Mouse (Mus musculus): ENCODE results near the gene Klhl9.

Gene Klhl9

DNA sequence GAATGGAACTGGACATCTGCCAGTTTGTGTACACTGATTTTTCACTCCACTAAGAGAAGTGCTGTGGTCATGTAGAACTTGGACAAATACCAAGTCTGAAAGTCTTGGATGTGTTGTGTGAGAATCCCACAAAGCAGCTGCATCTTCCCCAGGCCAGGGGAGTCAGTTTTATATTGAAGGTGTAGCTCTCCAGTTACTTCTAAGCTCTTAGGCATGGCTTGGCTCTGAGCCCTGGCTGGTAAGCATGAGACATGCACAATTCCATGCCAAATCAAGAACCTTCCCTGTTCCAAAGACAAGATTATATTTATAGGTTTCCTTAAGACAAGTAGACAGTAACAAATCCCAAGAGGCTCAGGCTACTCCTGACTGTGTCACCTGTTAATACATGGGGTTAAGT, 7.2 kb downstream of the Klhl9 start:
- no peak for DNase-seq (ENCODE audit: low read depth, low spot score)

DNA sequence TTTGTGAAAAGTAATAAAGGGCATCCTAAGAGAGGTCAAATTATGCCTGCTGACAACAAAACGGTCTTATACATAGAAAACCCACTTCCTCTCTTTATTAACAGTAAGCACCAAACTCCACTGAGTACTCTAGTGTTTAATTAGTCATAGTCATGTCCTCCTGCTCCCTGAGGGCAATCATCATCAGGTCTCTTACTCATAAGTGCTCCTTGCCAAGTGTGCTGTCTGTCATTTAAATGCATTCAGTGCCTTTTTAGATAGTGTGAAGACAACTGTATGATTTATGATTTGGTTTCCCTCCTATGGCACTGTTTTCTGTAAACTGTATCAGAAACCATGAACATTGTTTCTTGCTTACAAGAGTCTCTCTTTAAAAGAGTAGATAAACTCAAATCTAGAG, 8.0 kb downstream of the Klhl9 start:
- no peak for DNase-seq (ENCODE audit: low read depth, low spot score)

DNA sequence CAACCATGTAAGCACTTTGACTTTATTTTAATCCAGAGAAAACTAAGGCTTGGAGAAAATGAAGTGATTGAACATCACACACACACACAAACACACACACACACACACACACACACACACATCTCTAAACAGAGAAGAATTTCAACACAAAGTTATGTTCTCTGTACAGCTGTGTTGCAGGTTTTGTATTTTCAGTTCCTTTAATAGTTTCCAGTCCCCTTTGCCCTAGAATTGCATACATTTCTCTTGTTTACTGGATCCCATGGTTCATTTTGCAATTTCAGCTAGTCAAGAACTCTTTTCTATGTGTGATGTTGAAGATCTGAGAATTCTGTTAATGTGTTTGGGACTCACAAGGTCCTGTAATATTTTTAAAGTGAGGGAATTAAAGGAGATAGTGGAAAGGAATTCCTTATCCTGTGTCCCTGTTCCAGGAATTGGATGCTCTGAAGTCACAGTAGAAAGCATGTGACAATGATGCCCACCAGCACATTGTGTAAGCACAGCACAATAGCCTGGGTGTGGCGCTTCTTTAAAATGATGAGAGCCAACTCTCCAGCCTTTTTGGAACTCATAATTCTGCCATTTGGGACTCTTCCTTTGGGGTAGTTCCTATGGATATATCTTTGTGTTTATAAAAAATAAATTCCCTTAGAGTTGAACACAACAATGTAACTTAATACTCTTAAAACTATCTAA, 15.0 kb downstream of the Klhl9 start:
- DNase-seq (ENCODE audit: low read depth, low spot score) = no peak

DNA sequence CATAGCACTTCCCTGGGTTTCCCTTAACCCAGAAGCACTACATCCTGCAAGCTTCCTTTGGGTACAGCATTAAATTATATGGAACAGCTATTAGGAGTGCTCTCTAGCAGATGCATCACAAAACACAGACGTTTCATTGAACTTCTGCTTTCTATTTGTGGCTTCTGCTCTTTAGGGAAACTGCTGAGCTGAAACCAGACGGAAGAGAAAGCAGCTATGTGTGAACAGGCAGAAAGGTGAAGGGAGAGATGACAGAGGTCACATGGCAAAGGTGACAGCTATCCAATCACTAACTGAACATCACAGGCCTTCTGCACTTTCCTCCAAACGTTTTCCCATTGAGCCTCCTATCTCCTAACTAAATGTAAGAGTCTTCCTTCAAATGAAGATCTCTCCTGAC, 16.3 kb downstream of the Klhl9 start:
- no peak for DNase-seq (ENCODE audit: low read depth, low spot score)

DNA sequence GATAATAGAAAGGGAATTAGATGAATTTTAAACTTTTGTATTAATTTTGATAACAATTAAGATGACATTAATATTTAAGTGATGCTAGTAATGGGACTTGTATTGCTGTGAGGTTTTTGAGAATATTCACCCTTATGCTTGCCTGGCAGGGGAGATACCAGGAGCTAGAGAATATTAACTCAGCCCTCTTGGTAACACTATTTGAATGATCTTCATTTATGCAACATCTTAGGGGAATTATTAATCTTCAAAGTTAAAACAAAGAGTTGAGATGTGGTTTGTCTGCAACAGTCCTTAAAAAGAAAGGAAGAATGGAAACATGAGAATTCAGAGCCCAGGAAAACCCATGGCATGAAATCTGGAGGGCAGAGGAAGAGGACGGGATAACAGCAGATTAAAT, 23.0 kb downstream of the Klhl9 start:
- DNase-seq (ENCODE audit: low read depth, low spot score) = no peak

DNA sequence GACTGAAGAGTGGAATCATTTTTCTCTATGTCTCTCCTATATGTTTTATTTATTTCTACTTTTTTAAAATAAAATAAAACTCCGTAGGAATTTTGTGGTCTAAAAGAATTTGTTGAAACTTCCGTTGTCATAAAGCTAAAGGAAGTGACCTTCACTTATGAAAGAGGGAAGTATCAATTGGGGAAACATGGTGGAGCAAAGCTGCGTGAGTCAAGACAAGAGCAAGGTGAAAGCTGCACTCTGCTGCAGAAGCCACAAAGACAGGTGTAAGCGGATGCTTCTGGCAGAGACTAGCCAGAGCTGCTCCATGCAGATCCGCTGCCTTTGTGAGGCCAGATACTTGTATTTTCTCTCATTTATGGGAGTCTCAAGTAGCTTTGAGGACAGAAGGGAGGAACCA, 23.5 kb downstream of the Klhl9 start:
- DNase-seq (ENCODE audit: low read depth, low spot score) = no peak

DNA sequence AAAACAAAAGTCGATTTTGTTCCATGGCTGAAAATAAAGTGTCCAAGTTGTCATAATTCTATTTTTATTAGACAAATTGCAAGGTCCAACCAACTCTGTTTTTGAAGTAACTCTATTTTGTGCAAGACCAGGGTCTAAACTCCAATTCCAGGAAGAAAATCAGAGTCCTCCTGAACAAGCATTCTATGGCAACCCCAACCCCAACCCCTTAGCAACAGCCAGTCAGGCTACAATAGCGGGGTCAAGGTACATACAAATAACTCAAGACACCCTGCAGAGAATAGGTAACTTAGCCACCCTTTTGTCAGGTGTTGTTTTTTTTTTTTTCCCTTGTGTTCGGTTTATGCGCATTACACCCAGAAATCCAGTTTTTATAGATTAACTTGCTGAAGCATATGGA, 24.5 kb downstream of the Klhl9 start:
- DNase-seq (ENCODE audit: low read depth, low spot score) = no peak

DNA sequence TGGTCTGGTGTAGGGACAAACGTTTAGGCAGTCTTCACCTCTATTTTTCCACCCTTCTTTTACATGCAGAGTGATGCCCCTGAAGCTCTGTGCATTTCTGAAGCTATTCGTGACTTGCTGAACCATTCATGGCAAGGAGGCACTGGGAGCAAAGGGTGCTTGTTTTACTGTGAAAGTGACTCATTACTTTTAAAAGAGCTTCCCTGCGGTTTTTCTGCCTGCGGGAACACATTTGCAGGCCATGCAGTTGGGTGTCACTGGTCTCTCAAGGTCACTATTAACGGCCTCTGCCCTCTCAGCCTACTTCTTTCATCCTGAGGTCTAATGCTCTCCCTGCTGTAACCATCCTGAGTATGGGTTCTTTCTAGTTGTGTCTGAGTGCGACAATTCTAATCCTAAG, 25.2 kb downstream of the Klhl9 start:
- DNase-seq (ENCODE audit: low read depth, low spot score) = no peak

DNA sequence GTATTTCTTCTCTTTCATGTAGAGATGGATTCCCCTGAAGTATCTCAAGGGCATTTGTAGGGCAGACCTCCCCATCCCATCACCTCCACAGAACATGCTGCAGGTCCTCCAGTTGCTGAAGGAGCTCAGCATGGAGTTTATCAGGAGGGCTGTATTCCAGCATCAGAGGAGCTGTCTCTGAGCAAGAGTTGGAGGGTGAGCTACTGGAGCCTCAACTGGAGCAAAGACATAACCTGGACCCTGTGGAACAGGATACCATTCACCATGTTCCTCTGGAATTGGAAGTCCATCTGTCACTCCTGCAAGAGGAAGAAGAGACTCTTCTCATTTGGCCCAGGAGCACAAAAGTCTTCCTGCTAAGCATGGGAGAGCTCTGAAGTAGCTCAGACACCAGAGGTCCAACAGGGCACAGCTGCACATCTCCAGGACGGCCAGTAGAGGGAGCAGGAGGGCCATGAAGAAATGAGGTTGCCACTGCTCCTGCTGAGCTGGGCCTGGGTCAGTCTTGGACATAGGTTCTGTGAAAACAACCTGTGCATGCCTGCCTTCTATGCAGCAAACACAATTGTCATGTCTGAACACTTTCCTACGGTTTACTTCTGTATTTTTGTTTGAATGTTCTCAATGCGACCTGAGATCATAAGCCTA, 25.9 kb downstream of the Klhl9 start:
- peak; percentile 43 for DNase-seq (ENCODE audit: low read depth, low spot score)

DNA sequence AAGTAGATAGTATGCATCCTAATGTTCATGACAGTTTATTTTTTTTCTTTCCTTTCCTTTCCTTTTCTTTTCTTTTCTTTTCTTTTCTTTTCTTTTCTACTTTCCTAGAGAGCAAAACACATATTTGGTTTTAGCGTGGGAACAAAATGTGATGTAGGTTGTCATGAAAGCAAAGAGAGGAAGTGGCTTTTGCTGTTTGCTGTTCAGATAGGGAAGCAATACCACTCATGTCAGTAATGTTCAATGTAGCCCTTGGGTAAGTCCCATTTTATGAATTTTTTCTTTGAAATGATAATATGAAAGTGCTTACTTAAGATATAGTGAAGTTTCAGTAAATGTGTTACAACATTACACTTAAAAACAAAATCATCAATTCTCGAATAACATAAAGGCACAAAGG, 28.9 kb downstream of the Klhl9 start:
- no peak for DNase-seq (ENCODE audit: low read depth, low spot score)

DNA sequence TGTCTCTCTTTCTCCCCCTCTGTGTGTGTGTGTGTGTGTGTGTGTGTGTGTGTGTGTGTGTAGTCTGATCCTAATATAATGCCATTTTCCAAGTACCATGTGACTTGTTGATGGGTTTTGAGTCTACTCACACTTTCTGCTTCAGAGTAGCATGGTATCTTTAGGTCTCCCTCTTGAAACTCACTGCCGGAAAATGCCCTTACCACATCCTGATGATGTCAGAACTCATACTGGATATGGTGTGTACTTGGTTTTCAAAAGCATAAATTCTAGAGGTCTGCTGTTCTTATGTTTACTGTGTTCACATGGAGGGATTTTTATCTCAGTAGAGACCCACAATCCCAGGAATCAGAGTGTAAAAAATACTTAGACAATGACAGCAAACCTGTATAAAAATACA, 29.7 kb downstream of the Klhl9 start:
- no peak for DNase-seq (ENCODE audit: low read depth, low spot score)

DNA sequence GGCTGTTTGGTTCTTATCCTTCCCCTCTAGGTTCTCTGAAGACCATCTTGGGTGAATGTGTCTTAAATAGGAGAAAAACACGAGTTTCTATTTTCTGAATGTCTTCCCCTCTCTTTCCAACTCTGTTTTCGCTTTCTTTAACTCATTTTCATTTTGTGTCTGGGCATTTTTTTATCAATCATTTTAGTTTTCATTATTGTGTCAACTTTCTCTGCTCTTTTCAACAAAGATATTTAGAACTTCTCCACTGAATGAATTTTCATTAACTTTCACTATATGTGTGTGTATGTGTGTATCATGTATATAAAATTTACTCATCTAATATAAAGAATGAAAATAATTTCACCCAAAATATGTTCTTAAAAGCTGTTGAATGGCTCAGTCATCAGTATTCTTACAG, 31.0 kb downstream of the Klhl9 start, which contains the start of gene Ifnab:
Gene Ifnab, minus strand, starts transcription at position 101 of the 400 bp plus-strand sequence.
- no peak for DNase-seq (ENCODE audit: low read depth, low spot score)

DNA sequence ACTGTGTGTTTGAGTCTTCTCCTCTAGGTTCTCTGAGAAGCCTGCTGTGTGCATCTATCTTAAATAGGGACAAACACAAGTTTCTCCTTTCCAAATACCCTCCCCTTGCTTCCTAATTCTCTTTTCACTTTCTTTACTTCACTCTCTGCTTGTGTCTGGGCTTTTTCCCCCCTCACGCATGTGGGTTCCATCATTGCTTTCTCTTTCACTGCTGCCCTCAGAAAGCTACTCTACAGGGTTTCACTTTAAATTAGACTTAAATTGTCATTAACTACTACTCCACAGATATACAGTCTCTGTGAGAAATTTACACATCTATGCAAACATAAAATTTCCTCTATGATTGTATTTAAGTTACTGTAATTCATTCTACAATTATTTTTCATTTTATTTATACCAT, 38.5 kb downstream of the Klhl9 start, which contains the start of gene Ifna2:
Gene Ifna2, minus strand, starts transcription at position 101 of the 400 bp plus-strand sequence.
- DNase-seq (ENCODE audit: low read depth, low spot score) = no peak

DNA sequence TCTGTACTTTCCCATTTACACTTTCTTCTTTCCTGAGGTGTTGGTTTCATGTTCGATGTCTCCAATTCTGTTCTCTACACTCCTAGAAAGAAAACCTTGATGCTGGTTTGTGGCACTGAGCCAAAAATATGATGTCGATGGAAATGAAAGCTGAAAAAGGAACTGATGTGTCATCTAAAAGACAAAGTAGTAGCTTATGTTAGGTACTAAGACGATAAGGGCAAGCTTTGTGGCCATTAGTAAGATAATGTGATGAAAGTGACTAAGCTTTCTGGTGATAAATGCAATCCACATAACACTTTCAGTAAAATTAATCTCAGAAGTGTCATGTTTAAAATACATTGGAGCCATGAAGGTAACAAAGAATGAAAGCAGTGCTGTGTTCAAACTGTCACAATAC, 40.9 kb downstream of the Klhl9 start:
- no peak for DNase-seq (ENCODE audit: low read depth, low spot score)

DNA sequence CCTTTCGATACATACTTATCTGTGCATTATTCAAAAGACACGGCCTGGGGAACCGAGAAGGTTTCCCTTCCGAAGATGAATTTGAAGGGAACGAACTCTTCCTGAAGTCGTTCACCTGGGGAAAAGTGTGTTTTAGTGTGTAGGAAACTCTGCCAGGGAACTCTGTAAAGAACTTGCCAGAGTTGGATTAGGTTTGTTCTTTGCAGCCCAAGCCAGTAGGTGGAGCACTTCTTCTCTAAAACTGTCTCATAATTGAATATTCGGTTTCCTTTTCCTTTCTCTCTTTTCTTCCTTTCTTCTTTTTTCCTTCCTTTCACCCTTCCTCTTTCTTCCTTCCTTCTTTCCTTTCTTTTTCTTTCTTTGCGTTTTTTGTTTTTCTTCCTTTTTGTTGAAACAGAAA, 41.9 kb downstream of the Klhl9 start:
- DNase-seq (ENCODE audit: low read depth, low spot score) = no peak

DNA sequence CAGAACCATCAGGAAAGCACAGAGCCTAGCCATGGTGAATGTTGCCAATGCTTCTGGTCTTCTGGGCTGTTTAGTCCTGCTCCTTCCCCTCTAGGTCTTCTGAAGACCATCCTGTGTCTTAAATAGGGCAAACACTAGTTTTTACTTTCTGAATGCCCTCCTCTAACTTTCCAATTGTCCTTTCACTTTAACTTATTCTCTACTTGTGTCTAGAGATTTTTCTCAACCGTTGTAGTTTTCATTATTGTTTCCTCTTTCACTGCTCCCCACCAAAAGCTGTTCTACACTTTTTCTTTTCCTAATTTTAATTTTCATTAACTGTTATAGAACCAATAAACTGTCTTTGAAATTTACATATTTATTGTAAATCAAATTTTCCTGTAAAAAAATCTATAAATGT, 45.4 kb downstream of the Klhl9 start, which contains the start of gene Ifna16:
Gene Ifna16, minus strand, starts transcription at position 101 of the 400 bp plus-strand sequence.
- no peak for DNase-seq (ENCODE audit: low read depth, low spot score)
